Mouse (Mus musculus): Measurements from ENCODE around the gene Nptxr. TPM values are rescaled to one million over a fixed set of nuclear protein-coding genes. Genes with fewer than 3 reads are reported as not detected.

Nptxr gene
- total and polyA plus RNA-seq, 2 experiments from 2014 or later, result 87.3 to 184 TPM

GRCm38 (mm10) chr15:79834130-79834880 lies 29.7 kb upstream of the Nptxr start, which contains the start of the genes Npcd and Cbx6:
Gene Npcd, minus strand, starts transcription at chr15:79834237.
Gene Cbx6, minus strand, starts transcription at chr15:79834688.
- ATAC-seq, result peak; percentile 93
- DNase-seq, result peak; percentile 99
- Histone ChIP-seq H3K27ac (ENCODE audit: low read depth, low read length) (peak within 1 kb of the TSS; percentile 97), H3K4me3 (ENCODE audit: low read depth, low read length) (peak within 1 kb of the TSS; percentile 75), H3K27me3 (ENCODE audit: insufficient read depth, low read length) (no peaks in the 10 kb centered on the region), H3K4me2 (ENCODE audit: low read depth) (peak within 1 kb of the TSS; percentile 98), H3K9me3 (ENCODE audit: low read length) (no peaks in the 10 kb centered on the region), H3K4me1 (ENCODE audit: insufficient read depth) (peaks cover 16% of the 10 kb centered on the region), H3K36me3 (ENCODE audit: insufficient read depth) (peaks cover 6% of the 10 kb centered on the region), H3K9ac (peak within 1 kb of the TSS; percentile 88)
- 0 out of 2 replicates have a peak, but pooled peaks have one; percentile 22 for TF ChIP-seq CTCF (IDR thresholded peaks at IDR 0.05; ENCODE audit: low read depth)
- 2% methylated on average over 55 of the region's 58 CpGs for WGBS

GRCm38 (mm10) chr15:79833251-79834050 lies 28.9 kb upstream of the Nptxr start:
- Histone ChIP-seq H3K27ac (ENCODE audit: low read depth, low read length) (peak overlapping the region; percentile 97), H3K4me3 (ENCODE audit: low read depth, low read length) (peak overlapping the region; percentile 75), H3K27me3 (ENCODE audit: insufficient read depth, low read length) (no peaks in the 10 kb centered on the region), H3K4me2 (ENCODE audit: low read depth) (peak overlapping the region; percentile 98), H3K9me3 (ENCODE audit: low read length) (no peaks in the 10 kb centered on the region), H3K36me3 (ENCODE audit: insufficient read depth) (peaks cover 10% of the 10 kb centered on the region), H3K4me1 (ENCODE audit: insufficient read depth) (peaks cover 16% of the 10 kb centered on the region), H3K9ac (peak overlapping the region; percentile 88)
- no peak for TF ChIP-seq CTCF (IDR thresholded peaks at IDR 0.05; ENCODE audit: low read depth)
- DNase-seq (peak; percentile 39), ATAC-seq (no peak; the same call in 1 of the 2 replicates)
- under 1% methylated on average over 35 of the region's 41 CpGs for WGBS

- Histone ChIP-seq H3K9me3 (ENCODE audit: low read length) (no peaks in the 10 kb centered on the region), H3K9ac (peak overlapping the region; percentile 88; the same call in 1 of the 2 replicates), H3K27me3 (ENCODE audit: insufficient read depth, low read length) (no peaks in the 10 kb centered on the region), H3K4me2 (ENCODE audit: low read depth) (peak overlapping the region; percentile 98), H3K27ac (ENCODE audit: low read depth, low read length) (peak overlapping the region; percentile 45; the same call in 1 of the 2 replicates), H3K4me1 (ENCODE audit: insufficient read depth) (peaks cover 16% of the 10 kb centered on the region), H3K4me3 (ENCODE audit: low read depth, low read length) (peak overlapping the region; percentile 75), H3K36me3 (ENCODE audit: insufficient read depth) (peaks cover 19% of the 10 kb centered on the region)
- 20% methylated on average over 18 of the region's 18 CpGs for WGBS
- ATAC-seq (no peak), DNase-seq (peak; percentile 84)
- TF ChIP-seq CTCF (IDR thresholded peaks at IDR 0.05; ENCODE audit: low read depth), result peak; percentile 89
Observed at GRCm38 (mm10) chr15:79832064-79832900, 27.7 kb upstream of the Nptxr start.

GRCm38 (mm10) chr15:79830388-79830787 lies 25.8 kb upstream of the Nptxr start:
- DNase-seq (peak; percentile 89), ATAC-seq (no peak)
- Histone ChIP-seq H3K27ac (ENCODE audit: low read depth, low read length) (no peak overlapping the region), H3K4me1 (ENCODE audit: insufficient read depth) (peaks cover 16% of the 10 kb centered on the region), H3K9me3 (ENCODE audit: low read length) (no peaks in the 10 kb centered on the region), H3K4me2 (ENCODE audit: low read depth) (no peak overlapping the region), H3K36me3 (ENCODE audit: insufficient read depth) (peaks cover 21% of the 10 kb centered on the region), H3K9ac (no peak overlapping the region), H3K27me3 (ENCODE audit: insufficient read depth, low read length) (no peaks in the 10 kb centered on the region), H3K4me3 (ENCODE audit: low read depth, low read length) (no peak overlapping the region)
- WGBS, result 8% methylated on average over 4 of the region's 4 CpGs
- peak; percentile 92 for TF ChIP-seq CTCF (IDR thresholded peaks at IDR 0.05; ENCODE audit: low read depth)

GRCm38 (mm10) chr15:79829431-79829830 lies 24.9 kb upstream of the Nptxr start:
- Histone ChIP-seq H3K9me3 (ENCODE audit: low read length) (no peaks in the 10 kb centered on the region), H3K4me1 (ENCODE audit: insufficient read depth) (peaks cover 11% of the 10 kb centered on the region), H3K9ac (no peak overlapping the region), H3K27ac (ENCODE audit: low read depth, low read length) (no peak overlapping the region), H3K4me3 (ENCODE audit: low read depth, low read length) (no peak overlapping the region), H3K27me3 (ENCODE audit: insufficient read depth, low read length) (no peaks in the 10 kb centered on the region), H3K4me2 (ENCODE audit: low read depth) (no peak overlapping the region), H3K36me3 (ENCODE audit: insufficient read depth) (peaks cover 21% of the 10 kb centered on the region)
- ATAC-seq, result no peak
- DNase-seq, result no peak
- 81% methylated on average over 5 of the region's 5 CpGs for WGBS
- TF ChIP-seq CTCF (IDR thresholded peaks at IDR 0.05; ENCODE audit: low read depth), result no peak

GRCm38 (mm10) chr15:79828366-79829035 lies 23.9 kb upstream of the Nptxr start:
- no peak for DNase-seq
- WGBS, result 78% methylated on average over 46 of the region's 46 CpGs

More at GRCm38 (mm10) chr15:79828366-79829035, 23.9 kb upstream of the Nptxr start:
- Histone ChIP-seq H3K4me1 (ENCODE audit: insufficient read depth) (peaks cover 11% of the 10 kb centered on the region), H3K27ac (ENCODE audit: low read depth, low read length) (no peak overlapping the region), H3K4me3 (ENCODE audit: low read depth, low read length) (no peak overlapping the region), H3K9ac (no peak overlapping the region), H3K4me2 (ENCODE audit: low read depth) (no peak overlapping the region), H3K9me3 (ENCODE audit: low read length) (no peaks in the 10 kb centered on the region), H3K27me3 (ENCODE audit: insufficient read depth, low read length) (no peaks in the 10 kb centered on the region), H3K36me3 (ENCODE audit: insufficient read depth) (peaks cover 21% of the 10 kb centered on the region)
- ATAC-seq, result no peak
- peak; percentile 48 for TF ChIP-seq CTCF (IDR thresholded peaks at IDR 0.05; ENCODE audit: low read depth)
